Mouse (Mus musculus): ENCODE results near the gene 4933436I01Rik. TPM values are rescaled to one million over a fixed set of nuclear protein-coding genes. Genes with fewer than 3 reads are reported as not detected.

Gene 4933436I01Rik
- not detected for polyA plus RNA-seq (2017; shearing (Covaris generic))

GRCm38 (mm10) chrX:67921350-67921749 lies at the start of gene 4933436I01Rik:
4933436I01Rik (minus strand) TSS chrX:67921450.

Other genes with a start within 250 kb of the 4933436I01Rik start
- not detected for gene Gm1140, start 227.9 kb downstream of the 4933436I01Rik start, polyA plus RNA-seq (2017; shearing (Covaris generic))
- not detected for gene Gm14692, start 225.8 kb downstream of the 4933436I01Rik start, polyA plus RNA-seq (2017; shearing (Covaris generic))

All from inflammation-experienced regulatory T-cells (primary cell).